Mouse (Mus musculus) gastrocnemius, postnatal 4 days (tissue): Measurements from ENCODE around the gene Ugt1a1. TPM values are rescaled to one million over a fixed set of nuclear protein-coding genes. Genes with fewer than 3 reads are reported as not detected.
A peak's percentile ranks its signal among the peaks of the same experiment; 100 is the strongest.

Experiments used
- DNase-seq, 2 experiments: peaks; one replicate each; pipeline ENCODE4 v3.0.0; 2021 to 2022; ENCODE audit warnings: low spot score in 2 of 2, mixed read lengths in 2 of 2
- total RNA-seq, 2 experiments: library from RNA; stranded (reverse); gene quantifications; 2 replicates each; pipeline ENCODE4 v1.2.3; 2021

The Ugt1a1 gene
- total RNA-seq, 2 experiments from 2014 or later, result 0.12 to 1.3 TPM

GRCm38 (mm10) chr1:88233421-88234247 lies 21.9 kb downstream of the Ugt1a1 start:
- DNase-seq, result no peak

GRCm38 (mm10) chr1:88234248-88234610 lies 22.5 kb downstream of the Ugt1a1 start:
- DNase-seq, result no peak

- no peak for DNase-seq
Observed at GRCm38 (mm10) chr1:88234646-88235045, 22.9 kb downstream of the Ugt1a1 start.

GRCm38 (mm10) chr1:88235046-88235893 lies 23.5 kb downstream of the Ugt1a1 start:
- no peak for DNase-seq

- no peak for DNase-seq
Observed at GRCm38 (mm10) chr1:88235894-88236415, 24.2 kb downstream of the Ugt1a1 start.

- no peak for DNase-seq
Observed at GRCm38 (mm10) chr1:88237311-88237710, 25.6 kb downstream of the Ugt1a1 start.

GRCm38 (mm10) chr1:88238771-88239170 lies 27.0 kb downstream of the Ugt1a1 start:
- DNase-seq, result no peak

- DNase-seq, result no peak
Observed at GRCm38 (mm10) chr1:88240072-88240471, 28.3 kb downstream of the Ugt1a1 start.

- no peak for DNase-seq
Observed at GRCm38 (mm10) chr1:88240579-88240978, 28.8 kb downstream of the Ugt1a1 start.

- DNase-seq, result no peak
Observed at GRCm38 (mm10) chr1:88243861-88244260, 32.1 kb downstream of the Ugt1a1 start.

GRCm38 (mm10) chr1:88245881-88246280 lies 34.1 kb downstream of the Ugt1a1 start:
- no peak for DNase-seq

GRCm38 (mm10) chr1:88246386-88246785 lies 34.6 kb downstream of the Ugt1a1 start:
- DNase-seq, result no peak

- no peak for DNase-seq
Observed at GRCm38 (mm10) chr1:88247660-88248059, 35.9 kb downstream of the Ugt1a1 start.

- DNase-seq, result no peak
Observed at GRCm38 (mm10) chr1:88248658-88249057, 36.9 kb downstream of the Ugt1a1 start.

- no peak for DNase-seq
Observed at GRCm38 (mm10) chr1:88249596-88249995, 37.8 kb downstream of the Ugt1a1 start.

GRCm38 (mm10) chr1:88250023-88250422 lies 38.3 kb downstream of the Ugt1a1 start:
- DNase-seq, result no peak

GRCm38 (mm10) chr1:88253106-88253505 lies 41.3 kb downstream of the Ugt1a1 start:
- no peak for DNase-seq

- DNase-seq, result no peak
Observed at GRCm38 (mm10) chr1:88253540-88253939, 41.8 kb downstream of the Ugt1a1 start.

- DNase-seq, result peak; percentile 75 to 83
Observed at GRCm38 (mm10) chr1:88254793-88255465, 43.2 kb downstream of the Ugt1a1 start.

GRCm38 (mm10) chr1:88255466-88255857 lies 43.7 kb downstream of the Ugt1a1 start:
- DNase-seq, result peak in 1 of 2 experiments; percentile 53

- peak in 1 of 2 experiments; percentile 61 for DNase-seq
Observed at GRCm38 (mm10) chr1:88255989-88256754, 44.4 kb downstream of the Ugt1a1 start.
